Comparison of ENCODE assay signal across 8 mouse cellular contexts in genomic region chr2:130293486-130293885, GRCm38 (mm10). TPM values are rescaled to one million over a fixed set of nuclear protein-coding genes. Genes with fewer than 3 reads are reported as not detected.
DNase-seq lines count a peak whose midpoint lies in the region; ATAC-seq and TF ChIP-seq lines count a peak whose summit lies in the region.

No protein-coding gene starts in this region.

- no peak overlapping the region for H3K4me2 ChIP-seq in lung, postnatal 0 days (replicated peaks; ENCODE audit: low read depth, low read length)
- H3K4me2 ChIP-seq in hindbrain, postnatal 0 days (ENCODE audit: low read depth, low read length), result no peak overlapping the region
- 0 out of 2 replicates have a peak overlapping the region, but pooled peaks have one; percentile 1 for H3K4me2 ChIP-seq in stomach, embryonic 15.5 days

- peak; percentile 95 for DNase-seq in heart, adult 11 months
- no peak for DNase-seq in heart, postnatal 4 days
- no peak for DNase-seq in lung, postnatal 0 days (ENCODE audit: low spot score)
- no peak for DNase-seq in lung, postnatal 4 days
- DNase-seq in hindbrain, postnatal 0 days (ENCODE audit: low spot score), result peak; percentile 26
- DNase-seq in thymus, adult 2 months, result no peak
- DNase-seq in testis, postnatal 14 days (ENCODE audit: low spot score), result no peak

- ATAC-seq in lung, postnatal 0 days, result peak; percentile 13; the same call in 1 of the 2 replicates
- ATAC-seq in hindbrain, postnatal 0 days, result peak; percentile 44
- no peak for ATAC-seq in stomach, embryonic 15.5 days (ENCODE audit: insufficient read depth, low FRiP score, low read depth)

- H3K9ac ChIP-seq in lung, postnatal 0 days (replicated peaks; ENCODE audit: low read depth), result no peak overlapping the region
- H3K9ac ChIP-seq in hindbrain, postnatal 0 days (replicated peaks; ENCODE audit: low read length), result no peak overlapping the region
- no peak overlapping the region for H3K9ac ChIP-seq in stomach, embryonic 15.5 days

- 8% methylated on average over 4 of the region's 4 CpGs for WGBS in lung, postnatal 0 days
- 12% methylated on average over 4 of the region's 4 CpGs for WGBS in hindbrain, postnatal 0 days
- WGBS in stomach, embryonic 15.5 days, result 5% methylated on average over 4 of the region's 4 CpGs
- 15% methylated on average over 4 of the region's 4 CpGs for WGBS in thymus, adult 2 months

- H3K4me3 ChIP-seq in lung, postnatal 0 days (ENCODE audit: low read depth, low read length), result no peak overlapping the region
- H3K4me3 ChIP-seq in hindbrain, postnatal 0 days (ENCODE audit: low read length), result no peak overlapping the region
- no peak overlapping the region for H3K4me3 ChIP-seq in stomach, embryonic 15.5 days (replicated peaks)
- no peak overlapping the region for H3K4me3 ChIP-seq in thymus, adult 2 months (ENCODE audit: control insufficient read depth, insufficient read depth, low read length)

- no peak for TF ChIP-seq EP300 in lung, postnatal 0 days (IDR thresholded peaks at IDR 0.05)

- peaks cover 6% of the 10 kb centered on the region for H3K4me1 ChIP-seq in lung, postnatal 0 days (ENCODE audit: insufficient read depth, low read depth, low read length)
- H3K4me1 ChIP-seq in hindbrain, postnatal 0 days (ENCODE audit: insufficient read depth, low read length), result peaks cover 3% of the 10 kb centered on the region; the same call in 1 of the 2 replicates
- peaks cover 27% of the 10 kb centered on the region for H3K4me1 ChIP-seq in stomach, embryonic 15.5 days
- no peaks in the 10 kb centered on the region for H3K4me1 ChIP-seq in thymus, adult 2 months (replicated peaks; ENCODE audit: control insufficient read depth, insufficient read depth, low read length)

- H3K27me3 ChIP-seq in lung, postnatal 0 days (replicated peaks; ENCODE audit: insufficient read depth, low read length), result peaks cover 20% of the 10 kb centered on the region
- H3K27me3 ChIP-seq in hindbrain, postnatal 0 days (ENCODE audit: insufficient read depth, low read length), result no peaks in the 10 kb centered on the region
- H3K27me3 ChIP-seq in stomach, embryonic 15.5 days (replicated peaks), result peaks cover 13% of the 10 kb centered on the region; the same call in 1 of the 2 replicates
- peaks cover 34% of the 10 kb centered on the region; the same call in 1 of the 2 replicates for H3K27me3 ChIP-seq in thymus, adult 2 months (ENCODE audit: control insufficient read depth, insufficient read depth, low read length)

- no peak overlapping the region for H3K27ac ChIP-seq in lung, postnatal 0 days (ENCODE audit: low read length)
- H3K27ac ChIP-seq in hindbrain, postnatal 0 days, result no peak overlapping the region
- no peak overlapping the region for H3K27ac ChIP-seq in stomach, embryonic 15.5 days
- H3K27ac ChIP-seq in thymus, adult 2 months (ENCODE audit: control insufficient read depth, insufficient read depth, low read length), result no peak overlapping the region

- no peak for TF ChIP-seq CTCF in lung, postnatal 0 days (IDR thresholded peaks at IDR 0.05)
- no peak for TF ChIP-seq CTCF in hindbrain, postnatal 0 days (IDR thresholded peaks at IDR 0.05; ENCODE audit: low read depth)
- no peak for TF ChIP-seq CTCF in thymus, adult 2 months (IDR thresholded peaks at IDR 0.05; ENCODE audit: borderline replicate concordance, control insufficient read depth, extremely low read depth, insufficient read depth, low read length, poor library complexity)

- H3K36me3 ChIP-seq in lung, postnatal 0 days (ENCODE audit: insufficient read depth, low read length), result no peaks in the 10 kb centered on the region
- no peaks in the 10 kb centered on the region for H3K36me3 ChIP-seq in hindbrain, postnatal 0 days (ENCODE audit: insufficient read depth, low read length)
- H3K36me3 ChIP-seq in stomach, embryonic 15.5 days, result no peaks in the 10 kb centered on the region
- no peaks in the 10 kb centered on the region for H3K36me3 ChIP-seq in thymus, adult 2 months (ENCODE audit: control insufficient read depth, insufficient read depth, low read length)

- no peaks in the 10 kb centered on the region for H3K9me3 ChIP-seq in lung, postnatal 0 days (ENCODE audit: low read length)
- no peaks in the 10 kb centered on the region for H3K9me3 ChIP-seq in hindbrain, postnatal 0 days (ENCODE audit: low read length)
- no peaks in the 10 kb centered on the region for H3K9me3 ChIP-seq in stomach, embryonic 15.5 days

- TF ChIP-seq POLR2A in thymus, adult 2 months (IDR thresholded peaks at IDR 0.05; ENCODE audit: control insufficient read depth, extremely low read depth, insufficient read depth, low read length, poor library complexity), result no peak

RNA-seq across cellular contexts. Expression of gene Ebf4, which starts 1.5 kb away (rescaled TPM):
- 1 to 10 TPM; 1.1 to 1.5 TPM for total RNA-seq in heart, postnatal 4 days (2021)
- 0.80 and 0.88 TPM in 2 replicates for polyA plus RNA-seq in lung, postnatal 0 days (2015; fragmentation: Nextera tagmentation; extraction: Ambion mirVana)
- 18.7 and 19.3 TPM in 2 replicates for total RNA-seq in hindbrain, postnatal 0 days (2014; rRNA removed)
- 5.4 TPM in 2 replicates for polyA plus RNA-seq in hindbrain, postnatal 0 days (2015; fragmentation: Nextera tagmentation; extraction: Ambion mirVana)
- 2.8 and 3.1 TPM in 2 replicates for polyA plus RNA-seq in stomach, embryonic 15.5 days (2015; fragmentation: Nextera tagmentation; extraction: Ambion mirVana)
- 0.69 and 0.78 TPM in 2 replicates for polyA plus RNA-seq in thymus, adult 2 months (2012; rRNA removed)

RNA-seq across cellular contexts. Expression of gene Idh3b, which starts 9.1 kb away (rescaled TPM):
- 100 to 1,000 TPM; 439 to 476 TPM for total RNA-seq in heart, postnatal 4 days (2021)
- 97.9 and 100 TPM in 2 replicates for polyA plus RNA-seq in lung, postnatal 0 days (2015; fragmentation: Nextera tagmentation; extraction: Ambion mirVana)
- total RNA-seq in hindbrain, postnatal 0 days (2014; rRNA removed), result 158 and 161 TPM in 2 replicates
- polyA plus RNA-seq in hindbrain, postnatal 0 days (2015; fragmentation: Nextera tagmentation; extraction: Ambion mirVana), result 215 TPM in 2 replicates
- polyA plus RNA-seq in stomach, embryonic 15.5 days (2015; fragmentation: Nextera tagmentation; extraction: Ambion mirVana), result 171 and 192 TPM in 2 replicates
- polyA plus RNA-seq in thymus, adult 2 months (2012; rRNA removed), result 205 and 237 TPM in 2 replicates

RNA-seq across cellular contexts. Expression of gene Nop56, which starts 19.3 kb away (rescaled TPM):
- 10 to 100 TPM; 61.6 to 65.9 TPM for total RNA-seq in heart, postnatal 4 days (2021)
- polyA plus RNA-seq in lung, postnatal 0 days (2015; fragmentation: Nextera tagmentation; extraction: Ambion mirVana), result 56.1 and 63.8 TPM in 2 replicates
- 109 and 118 TPM in 2 replicates for total RNA-seq in hindbrain, postnatal 0 days (2014; rRNA removed)
- 258 and 268 TPM in 2 replicates for polyA plus RNA-seq in hindbrain, postnatal 0 days (2015; fragmentation: Nextera tagmentation; extraction: Ambion mirVana)
- 260 and 287 TPM in 2 replicates for polyA plus RNA-seq in stomach, embryonic 15.5 days (2015; fragmentation: Nextera tagmentation; extraction: Ambion mirVana)
- polyA plus RNA-seq in thymus, adult 2 months (2012; rRNA removed), result 214 and 223 TPM in 2 replicates

Comparison
In these comparisons a context has a peak if more than half of its experiments do, and no peak if none do; other contexts are left out.
1. DNase-seq: peak in heart, adult 11 months (single experiment) and hindbrain, postnatal 0 days (single experiment); none in heart, postnatal 4 days (single experiment), lung, postnatal 0 days (single experiment), lung, postnatal 4 days (0 of 2), thymus, adult 2 months (single experiment) and testis, postnatal 14 days (single experiment).